ENCODE assay signal across 10 mouse cellular contexts in genomic region chr5:125333009-125333408, GRCm38 (mm10). TPM values are rescaled to one million over a fixed set of nuclear protein-coding genes. Genes with fewer than 3 reads are reported as not detected.
DNase-seq lines count a peak whose midpoint lies in the region; ATAC-seq and TF ChIP-seq lines count a peak whose summit lies in the region.
"Had no signal": no experiment of that assay in that cellular context is flagged by ENCODE, and none has a peak within 500 bp of the region (broad histone marks: within the 10 kb centered on the region; RNA-seq: fewer than 3 reads in every experiment).

No protein-coding gene starts in this region.

- H3K9me3 ChIP-seq in kidney, postnatal 0 days (replicated peaks; ENCODE audit: low read length): no peaks in the 10 kb centered on the region
- H3K9me3 ChIP-seq in heart, embryonic 14.5 days (ENCODE audit: control insufficient read depth, low read length): no peaks in the 10 kb centered on the region

- no peak overlapping the region for H3K9ac ChIP-seq in kidney, postnatal 0 days (ENCODE audit: low read depth, low read length)
- peak overlapping the region; percentile 21; the same call in 1 of the 2 replicates for H3K9ac ChIP-seq in heart, embryonic 14.5 days (ENCODE audit: low read length)

- WGBS in kidney, postnatal 0 days: 83% methylated on average over 6 of the region's 6 CpGs
- WGBS in spleen, adult 2 months: 37% methylated on average over 6 of the region's 6 CpGs
- 49% methylated on average over 6 of the region's 6 CpGs for WGBS in heart, embryonic 14.5 days

- H3K27ac ChIP-seq in kidney, postnatal 0 days: peak overlapping the region; percentile 10; the same call in 1 of the 2 replicates
- 0 out of 2 replicates have a peak overlapping the region, but pooled peaks have one; percentile 3 for H3K27ac ChIP-seq in spleen, adult 2 months (ENCODE audit: insufficient read depth, low read length)
- peak overlapping the region; percentile 63 to 79 for H3K27ac ChIP-seq in heart, embryonic 14.5 days (replicated peaks in 1 of 2; ENCODE audit: control insufficient read depth in 1 of 2, insufficient read depth in 1 of 2, low read depth in 2 of 2, low read length in 2 of 2)
- H3K27ac ChIP-seq: macrophage had no signal

- TF ChIP-seq CTCF in kidney, postnatal 0 days (IDR thresholded peaks at IDR 0.05; ENCODE audit: low read depth): no peak
- no peak for TF ChIP-seq CTCF in spleen, adult 2 months (IDR thresholded peaks at IDR 0.05; ENCODE audit: extremely low read depth, insufficient read depth, insufficient read length, insufficient replicate concordance)

- no peak overlapping the region for H3K4me3 ChIP-seq in kidney, postnatal 0 days (replicated peaks; ENCODE audit: low read depth, low read length)
- no peak overlapping the region for H3K4me3 ChIP-seq in spleen, adult 2 months (ENCODE audit: extremely low read depth, insufficient read depth, insufficient read length)
- H3K4me3 ChIP-seq in heart, embryonic 14.5 days (ENCODE audit: control insufficient read depth in 1 of 2, insufficient read depth in 1 of 2, low read depth in 1 of 2, low read length in 2 of 2): no peak overlapping the region

- no peak for DNase-seq in kidney, postnatal 0 days (ENCODE audit: low spot score)
- DNase-seq in kidney, adult 18-20 months: no peak
- no peak for DNase-seq in spleen, adult 2 months (ENCODE audit: low read depth in 1 of 2, low spot score in 2 of 2)
- DNase-seq in spleen, postnatal 14 days (ENCODE audit: low spot score in 2 of 2): no peak
- no peak for DNase-seq in thymus, postnatal 10 days (ENCODE audit: low spot score in 2 of 2)
- DNase-seq: cerebellum, postnatal 25 days had no signal

- H3K36me3 ChIP-seq in kidney, postnatal 0 days (ENCODE audit: insufficient read depth, low read length): no peaks in the 10 kb centered on the region
- no peaks in the 10 kb centered on the region for H3K36me3 ChIP-seq in spleen, adult 2 months (ENCODE audit: control insufficient read depth, insufficient read depth, low read length)
- no peaks in the 10 kb centered on the region for H3K36me3 ChIP-seq in heart, embryonic 14.5 days (ENCODE audit: control insufficient read depth, insufficient read depth, low read length)

- ATAC-seq in kidney, postnatal 0 days (replicated peaks; ENCODE audit: low FRiP score, low read depth): no peak
- no peak for ATAC-seq in heart, embryonic 14.5 days (ENCODE audit: insufficient number of reproducible peaks, insufficient read depth, low FRiP score, low read depth)
- no peak for ATAC-seq in CD4-positive, CD25-positive, alpha-beta regulatory T cell, adult 4 months
- ATAC-seq: inflammation-experienced regulatory T-cells, adult 6 months had no signal

- H3K4me2 ChIP-seq in kidney, postnatal 0 days (ENCODE audit: low read length): no peak overlapping the region
- peak overlapping the region; percentile 13; the same call in 1 of the 2 replicates for H3K4me2 ChIP-seq in heart, embryonic 14.5 days (ENCODE audit: low read length)

- peaks cover 14% of the 10 kb centered on the region for H3K4me1 ChIP-seq in kidney, postnatal 0 days (replicated peaks; ENCODE audit: insufficient read depth, low read length)
- peaks cover 6% of the 10 kb centered on the region; the same call in 1 of the 2 replicates for H3K4me1 ChIP-seq in spleen, adult 2 months (ENCODE audit: control insufficient read depth, insufficient read depth, insufficient read length)
- H3K4me1 ChIP-seq in heart, embryonic 14.5 days (ENCODE audit: control insufficient read depth in 2 of 2, insufficient read depth in 2 of 2, low read length in 2 of 2): peaks cover 41 to 52% of the 10 kb centered on the region in 2 experiments

- no peaks in the 10 kb centered on the region for H3K27me3 ChIP-seq in kidney, postnatal 0 days (ENCODE audit: insufficient read depth, low read length)
- no peaks in the 10 kb centered on the region for H3K27me3 ChIP-seq in spleen, adult 2 months (ENCODE audit: control insufficient read depth, insufficient read depth, low read length)
- H3K27me3 ChIP-seq in heart, embryonic 14.5 days (ENCODE audit: control insufficient read depth, insufficient read depth, low read length): no peaks in the 10 kb centered on the region

- no peak for TF ChIP-seq POLR2A in spleen, adult 2 months (IDR thresholded peaks at IDR 0.05; ENCODE audit: low read depth, low read length)

RNA-seq across cellular contexts. Expression of gene Scarb1, which starts 7.9 kb away (rescaled TPM):
- 49.0 and 51.3 TPM in 2 replicates for polyA plus RNA-seq in kidney, postnatal 0 days (2015; fragmentation: Nextera tagmentation; extraction: Ambion mirVana)
- 76.0 and 93.6 TPM in 2 replicates for polyA plus RNA-seq in spleen, adult 2 months (2012; rRNA removed)
- polyA plus RNA-seq in heart, embryonic 14.5 days (2014; fragmentation: Nextera tagmentation; extraction: Ambion mirVana): 59.7 and 61.6 TPM in 2 replicates
- 10 to 100 TPM in 1 of 2 experiments, 1 to 10 TPM in 1; 5.9 to 11.6 TPM for polyA plus RNA-seq in CD4-positive, CD25-positive, alpha-beta regulatory T cell, adult 4 months (2017; shearing (Covaris generic))

RNA-seq across cellular contexts. Expression of gene Gm10382, which starts 56.1 kb away (rescaled TPM):
- polyA plus RNA-seq in kidney, postnatal 0 days (2015; fragmentation: Nextera tagmentation; extraction: Ambion mirVana): 0.40 and 0.74 TPM in 2 replicates
- 0.08 and 0.15 TPM in 2 replicates for polyA plus RNA-seq in spleen, adult 2 months (2012; rRNA removed)
- polyA plus RNA-seq in heart, embryonic 14.5 days (2014; fragmentation: Nextera tagmentation; extraction: Ambion mirVana): 0.27 and 0.32 TPM in 2 replicates
- polyA plus RNA-seq in CD4-positive, CD25-positive, alpha-beta regulatory T cell, adult 4 months (2017; shearing (Covaris generic)): 1 to 10 TPM in 1 of 2 experiments, under 1 TPM in 1; 0.70 to 1.0 TPM
- polyA plus RNA-seq: macrophage had no signal

RNA-seq across cellular contexts. Expression of gene Ubc, which starts 57.0 kb away (rescaled TPM):
- 702 and 872 TPM in 2 replicates for polyA plus RNA-seq in kidney, postnatal 0 days (2015; fragmentation: Nextera tagmentation; extraction: Ambion mirVana)
- 316 and 423 TPM in 2 replicates for polyA plus RNA-seq in spleen, adult 2 months (2012; rRNA removed)
- 859 and 861 TPM in 2 replicates for polyA plus RNA-seq in heart, embryonic 14.5 days (2014; fragmentation: Nextera tagmentation; extraction: Ambion mirVana)
- 1,000 to 10,000 TPM in 1 of 2 experiments, 100 to 1,000 TPM in 1; 954 to 1,216 TPM for polyA plus RNA-seq in CD4-positive, CD25-positive, alpha-beta regulatory T cell, adult 4 months (2017; shearing (Covaris generic))

Comparison
In these comparisons a context has a peak if more than half of its experiments do, and no peak if none do; other contexts are left out.
1. H3K27ac ChIP-seq: peak in every context shown above with its lines; median percentile 71 in heart, embryonic 14.5 days; 10 in kidney, postnatal 0 days; 3 in spleen, adult 2 months.